Mouse (Mus musculus) retina, adult 2 months (tissue): ENCODE data around the gene Diaph3.
"Not testable (repeated sequence)": the region's sequence is repeated elsewhere in the genome, so short reads cannot be mapped to it uniquely, and the experiment has no call there.

Source experiments
- DNase-seq: peaks from one replicate; pipeline ENCODE4 v3.0.0-alpha.2; 2012; ENCODE audit warnings: low read depth, low spot score

The Diaph3 gene

DNA sequence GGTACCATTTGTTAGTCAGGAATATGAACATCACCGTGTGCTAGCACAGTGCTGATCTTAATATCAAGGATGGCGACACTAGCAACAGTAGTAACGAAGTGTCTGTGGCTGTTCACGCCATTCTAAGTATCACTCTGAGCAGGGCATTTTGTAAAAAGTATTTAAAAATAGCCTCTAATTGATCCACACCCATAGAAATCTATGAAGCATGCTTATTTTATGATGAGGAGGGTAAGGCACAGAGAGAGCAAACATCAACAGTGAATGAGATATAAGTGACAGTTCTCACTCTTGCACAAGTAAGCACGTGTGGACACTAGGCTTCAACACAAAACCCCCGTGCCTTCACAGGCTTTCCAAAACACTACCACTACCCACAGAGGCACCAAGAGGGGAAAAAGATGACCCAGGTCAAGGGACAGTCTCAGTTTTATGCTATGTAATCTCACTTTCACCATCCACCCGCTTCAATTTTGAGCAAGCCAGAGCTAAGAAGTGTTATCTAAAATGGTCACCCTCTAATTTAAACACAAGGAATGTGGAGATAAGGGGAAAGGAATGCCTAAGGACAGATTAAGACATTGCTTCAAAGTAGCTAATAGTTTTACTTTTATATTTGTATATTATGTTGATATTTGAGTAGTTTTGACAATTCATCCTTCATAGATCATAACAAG is 399.0 kb downstream of the Diaph3 start:
- no peak for DNase-seq

DNA sequence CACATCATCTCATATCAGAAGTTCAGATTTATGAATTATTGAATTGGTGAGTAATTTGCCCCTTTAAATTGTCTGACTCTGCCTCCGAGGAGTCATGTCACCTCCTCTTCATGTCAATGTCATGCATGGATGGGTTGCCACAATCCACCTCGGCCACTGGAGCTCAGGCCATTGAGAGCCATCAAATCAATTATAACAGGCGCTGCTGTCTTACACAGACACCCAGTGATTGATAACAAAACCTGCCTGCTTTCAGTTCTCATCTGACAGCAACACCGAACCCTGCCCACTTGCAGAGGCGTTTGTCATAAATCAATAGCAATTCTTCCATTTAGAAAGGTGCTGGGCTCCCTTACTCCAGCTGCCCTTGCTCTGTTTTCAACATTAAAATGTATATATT is 402.1 kb downstream of the Diaph3 start:
- DNase-seq, result no peak

DNA sequence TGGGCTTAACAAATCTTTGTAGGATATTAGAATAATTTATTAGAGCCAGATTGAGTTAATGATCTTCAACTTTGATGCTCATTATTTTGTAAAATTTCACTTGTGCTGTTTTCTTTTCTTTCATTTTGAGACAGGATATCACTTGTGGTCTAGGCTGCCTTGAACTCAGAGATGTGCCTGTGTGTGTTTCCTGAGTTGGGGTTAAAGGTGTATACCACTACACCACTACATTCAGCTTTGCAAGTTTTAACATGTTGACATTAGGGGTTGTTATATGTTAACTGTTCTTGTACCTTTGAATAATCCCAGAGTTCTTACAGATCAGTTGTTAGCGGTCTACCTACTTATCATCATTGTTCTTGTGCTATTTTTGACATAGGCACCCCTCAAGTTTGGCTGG is 404.4 kb downstream of the Diaph3 start:
- DNase-seq, result no peak

DNA sequence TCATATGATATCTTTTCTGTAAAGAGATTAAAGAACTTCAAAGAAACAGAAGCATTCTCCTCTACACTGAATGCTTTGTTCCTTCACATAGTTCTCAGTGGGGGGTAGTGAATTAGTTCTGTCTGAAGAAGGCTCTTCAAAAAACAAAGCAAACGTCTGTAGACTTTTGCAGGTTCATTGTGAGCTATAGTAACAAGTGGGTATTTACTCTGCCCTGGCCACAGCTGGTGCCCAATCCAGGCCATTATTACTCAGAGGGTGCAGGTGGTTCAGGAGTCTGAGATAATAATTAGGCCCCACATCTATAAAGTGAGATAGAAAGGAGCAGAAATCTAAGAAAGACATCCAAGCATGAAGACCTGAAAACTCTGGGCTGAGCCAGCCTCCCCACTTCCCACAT is 409.7 kb downstream of the Diaph3 start:
- no peak for DNase-seq

DNA sequence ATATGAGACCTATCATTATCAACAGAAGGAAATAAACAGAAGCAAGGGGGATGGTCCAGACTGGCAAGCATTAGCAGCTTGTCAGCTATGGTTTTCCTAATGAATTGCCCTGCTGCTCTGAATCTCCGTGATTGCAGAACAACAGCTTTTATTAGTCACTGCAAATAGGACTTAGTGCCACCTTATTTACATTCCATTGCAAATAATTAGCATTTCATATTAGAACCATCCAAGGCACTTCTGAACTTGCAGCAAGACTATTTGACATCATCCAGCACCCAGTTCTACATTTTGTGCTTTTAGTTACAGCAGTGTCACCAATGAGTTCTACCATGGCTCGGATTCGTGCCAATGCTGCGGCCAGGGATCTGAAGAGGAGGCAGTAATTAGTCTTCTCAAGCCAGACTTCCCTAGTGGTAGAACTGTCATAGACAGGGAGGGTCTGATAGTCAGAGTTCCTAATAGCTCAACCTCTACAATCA is 411.4 kb downstream of the Diaph3 start:
- DNase-seq, result no peak

DNA sequence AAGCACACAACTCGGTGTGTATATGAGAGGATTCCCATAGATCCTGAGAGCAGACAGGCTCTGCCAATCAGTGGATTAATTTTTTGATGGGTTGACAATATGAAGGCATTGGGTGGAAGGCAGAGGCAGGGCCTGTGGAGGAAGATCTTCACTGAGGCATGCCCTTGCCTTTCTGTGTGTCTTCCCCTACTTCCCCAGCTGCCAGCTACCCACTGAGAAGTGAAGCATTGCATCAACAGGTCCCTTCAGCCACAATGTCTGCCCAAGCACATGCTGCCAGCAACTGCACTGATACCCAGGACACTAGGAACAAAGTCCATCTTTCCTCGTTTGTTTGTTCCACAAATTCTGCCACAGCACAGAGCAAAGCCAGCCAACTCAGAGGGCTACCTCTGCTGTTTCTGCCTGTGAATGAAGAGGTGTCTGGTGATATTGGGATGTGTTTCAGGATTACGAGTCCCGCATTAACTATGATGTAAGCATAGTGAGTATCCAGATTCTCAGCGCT is 413.4 kb downstream of the Diaph3 start:
- DNase-seq, result no peak

DNA sequence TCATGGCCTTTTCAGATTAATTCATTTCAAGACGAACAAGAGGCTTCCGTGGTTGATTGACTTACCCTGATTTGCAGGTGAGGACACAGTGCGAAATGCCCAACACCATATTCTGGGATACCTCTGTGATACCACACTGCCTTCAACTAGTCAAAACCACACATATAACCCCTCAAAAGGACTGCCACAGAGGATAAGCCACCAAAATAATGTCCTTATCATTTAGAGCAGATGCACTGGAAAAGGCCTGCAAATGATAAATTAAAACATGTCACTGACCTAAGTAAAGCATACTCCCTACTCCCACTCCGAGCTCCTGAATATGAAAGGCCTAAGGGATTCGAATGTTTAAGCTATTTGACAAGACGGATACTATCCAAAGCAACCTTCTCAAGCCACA is 419.3 kb downstream of the Diaph3 start:
- no peak for DNase-seq

DNA sequence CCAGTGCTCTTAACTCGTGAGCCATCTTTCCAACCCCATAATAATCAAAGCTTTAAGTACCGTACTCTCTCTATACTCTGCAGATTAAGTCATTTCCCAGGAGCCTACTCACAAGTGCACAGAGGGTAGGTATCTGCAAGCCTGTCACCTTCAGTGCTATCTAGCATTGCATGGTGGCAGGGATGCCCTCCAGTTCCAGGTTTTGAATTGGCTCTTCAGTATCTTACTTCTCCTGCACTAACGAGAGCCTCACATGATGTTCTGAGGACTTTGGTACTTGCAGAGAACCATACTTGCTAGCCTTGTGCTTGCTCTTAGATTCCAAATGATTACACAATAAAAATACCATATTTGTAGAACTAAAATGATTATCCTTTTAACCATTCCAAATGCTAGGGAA is 420.0 kb downstream of the Diaph3 start:
- DNase-seq, result no peak

DNA sequence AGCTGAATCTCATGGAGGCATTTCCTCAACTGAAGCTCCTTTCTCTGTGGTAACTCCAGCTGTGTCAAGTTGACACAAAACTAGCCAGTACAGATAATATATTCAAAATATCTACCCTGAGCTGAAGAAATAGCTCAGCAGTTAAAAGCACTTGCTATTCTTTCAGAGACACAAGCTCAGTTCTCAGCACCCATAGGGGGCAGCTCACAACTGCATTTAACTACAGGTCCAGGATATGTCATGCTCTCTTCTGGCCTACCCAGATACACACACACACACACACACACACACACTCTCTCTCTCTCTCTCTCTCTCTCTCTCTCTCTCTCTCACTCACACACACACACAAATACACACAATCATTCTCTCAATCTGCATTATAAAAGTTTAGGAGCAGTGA is 420.6 kb downstream of the Diaph3 start:
- not testable (repeated sequence) for DNase-seq

DNA sequence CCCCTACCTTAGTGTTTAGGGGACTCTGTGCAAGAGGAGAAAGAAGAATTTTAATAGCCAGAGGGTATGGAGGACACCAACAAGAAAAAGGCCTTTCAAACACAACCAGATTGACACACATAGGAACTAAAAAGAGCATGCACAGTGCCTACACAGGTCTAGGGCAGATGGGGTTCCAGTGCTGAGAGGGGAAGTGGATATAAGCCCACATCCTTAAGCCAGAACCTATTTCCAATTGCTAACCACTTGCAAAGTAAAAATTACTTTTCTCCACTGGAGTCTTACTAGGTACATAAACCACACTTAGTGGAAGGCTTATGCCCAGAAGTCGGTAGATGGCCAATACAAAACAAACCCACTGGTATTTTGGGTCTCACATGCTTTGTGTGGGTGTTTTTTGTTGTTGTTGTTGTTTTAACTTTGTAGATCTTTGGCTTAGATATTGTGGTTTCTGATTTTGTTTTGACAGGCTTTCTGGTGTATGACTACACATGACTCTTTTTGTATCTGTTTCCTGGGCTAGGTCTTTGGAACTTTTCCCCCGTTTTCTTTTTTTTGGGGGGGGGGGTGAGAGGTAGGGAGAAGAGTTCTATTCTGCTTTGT is 426.8 kb downstream of the Diaph3 start:
- DNase-seq, result no peak

DNA sequence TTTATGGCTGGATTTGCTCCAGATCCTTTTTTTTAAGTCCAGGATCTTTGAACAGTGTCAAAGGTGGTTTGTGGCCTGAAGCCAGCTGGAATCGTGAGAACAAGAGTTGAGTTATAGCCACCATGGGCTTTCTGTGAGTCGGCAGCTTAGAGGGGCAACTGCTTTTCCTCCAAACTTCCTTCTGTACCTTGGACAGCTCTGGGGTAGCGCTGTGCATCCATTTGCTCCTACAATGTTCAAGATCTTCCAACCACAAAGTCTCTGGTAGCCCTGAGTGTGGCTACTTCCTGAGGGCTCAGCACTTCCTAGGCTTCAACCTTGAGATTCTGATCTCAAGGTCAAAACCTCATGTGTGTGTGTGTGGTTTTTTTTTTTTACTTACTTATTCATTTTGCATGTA is 437.0 kb downstream of the Diaph3 start:
- DNase-seq, result no peak

DNA sequence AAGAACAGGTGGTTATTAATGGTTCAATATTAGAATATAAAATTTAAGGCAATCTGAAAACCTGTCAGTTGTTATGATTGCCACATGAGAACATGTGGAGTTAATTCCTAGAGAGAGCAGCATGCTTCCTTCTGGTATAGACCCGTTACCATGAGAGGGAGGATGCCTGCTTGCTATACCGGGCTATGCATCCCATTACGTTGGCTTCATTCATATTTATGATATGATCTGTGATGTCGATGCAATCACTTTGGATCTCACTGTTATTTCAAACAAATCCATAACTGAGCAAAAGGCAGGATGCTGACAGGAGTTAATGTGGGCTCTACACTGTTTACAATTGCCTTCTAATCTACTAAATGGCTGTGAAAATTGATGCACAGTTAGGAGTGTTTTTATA is 439.9 kb downstream of the Diaph3 start:
- DNase-seq, result no peak

DNA sequence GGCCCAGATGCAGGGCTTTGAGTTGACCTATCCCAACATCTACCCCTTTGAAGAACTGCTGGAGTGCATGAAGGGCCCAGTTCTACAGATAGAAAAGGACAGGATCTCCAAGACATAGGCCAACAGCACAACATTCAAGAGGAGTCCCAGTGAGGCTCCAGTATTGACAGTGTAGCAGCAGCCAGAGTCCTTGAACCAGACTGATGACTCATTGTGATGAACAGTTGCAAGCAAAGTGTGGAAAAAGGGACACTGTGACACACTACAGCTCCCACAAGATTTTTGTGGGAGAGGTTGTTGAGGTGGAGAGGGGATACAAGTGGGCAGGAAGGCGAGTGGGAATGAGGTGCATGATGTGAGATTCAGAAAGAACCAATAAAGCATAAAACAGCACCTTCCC is 443.1 kb downstream of the Diaph3 start:
- DNase-seq, result no peak

DNA sequence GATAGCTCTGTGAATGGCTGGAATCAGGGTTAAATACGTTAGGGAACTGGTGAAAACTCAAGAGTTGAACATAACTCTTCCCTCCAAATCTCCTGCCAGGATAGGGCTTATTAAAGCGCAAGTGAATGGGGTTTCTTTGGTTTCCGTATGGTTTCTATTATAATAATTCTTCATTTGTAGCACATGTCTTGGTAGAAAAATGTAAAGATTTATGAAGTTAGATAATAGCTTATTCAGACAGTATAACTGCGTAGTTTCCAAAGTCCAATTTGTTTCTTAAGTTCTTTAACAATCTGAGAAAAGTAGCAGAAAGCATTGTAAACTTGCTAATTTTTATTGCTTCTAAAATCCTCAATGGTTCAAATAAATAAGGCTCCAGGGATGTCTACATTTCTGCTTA is 448.3 kb downstream of the Diaph3 start:
- no peak for DNase-seq

DNA sequence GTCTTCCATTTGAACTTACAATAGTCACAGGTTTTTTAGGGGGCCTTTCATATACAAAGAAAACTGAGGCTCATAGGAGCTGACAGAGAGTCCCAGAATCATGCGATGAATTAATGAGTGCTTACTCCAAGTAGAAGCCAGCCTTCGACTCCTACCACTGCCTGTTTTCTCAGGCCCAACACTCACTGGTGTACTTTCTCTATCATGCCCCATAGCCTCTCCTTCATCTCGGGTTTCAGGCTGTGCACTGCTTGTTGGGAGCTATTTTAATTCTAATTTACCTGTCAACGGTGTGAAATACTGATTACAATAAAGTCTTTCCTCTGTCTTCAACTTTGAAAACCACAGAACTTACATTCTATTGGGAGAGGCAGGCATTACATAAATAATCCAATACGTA is 449.7 kb downstream of the Diaph3 start:
- DNase-seq, result no peak

DNA sequence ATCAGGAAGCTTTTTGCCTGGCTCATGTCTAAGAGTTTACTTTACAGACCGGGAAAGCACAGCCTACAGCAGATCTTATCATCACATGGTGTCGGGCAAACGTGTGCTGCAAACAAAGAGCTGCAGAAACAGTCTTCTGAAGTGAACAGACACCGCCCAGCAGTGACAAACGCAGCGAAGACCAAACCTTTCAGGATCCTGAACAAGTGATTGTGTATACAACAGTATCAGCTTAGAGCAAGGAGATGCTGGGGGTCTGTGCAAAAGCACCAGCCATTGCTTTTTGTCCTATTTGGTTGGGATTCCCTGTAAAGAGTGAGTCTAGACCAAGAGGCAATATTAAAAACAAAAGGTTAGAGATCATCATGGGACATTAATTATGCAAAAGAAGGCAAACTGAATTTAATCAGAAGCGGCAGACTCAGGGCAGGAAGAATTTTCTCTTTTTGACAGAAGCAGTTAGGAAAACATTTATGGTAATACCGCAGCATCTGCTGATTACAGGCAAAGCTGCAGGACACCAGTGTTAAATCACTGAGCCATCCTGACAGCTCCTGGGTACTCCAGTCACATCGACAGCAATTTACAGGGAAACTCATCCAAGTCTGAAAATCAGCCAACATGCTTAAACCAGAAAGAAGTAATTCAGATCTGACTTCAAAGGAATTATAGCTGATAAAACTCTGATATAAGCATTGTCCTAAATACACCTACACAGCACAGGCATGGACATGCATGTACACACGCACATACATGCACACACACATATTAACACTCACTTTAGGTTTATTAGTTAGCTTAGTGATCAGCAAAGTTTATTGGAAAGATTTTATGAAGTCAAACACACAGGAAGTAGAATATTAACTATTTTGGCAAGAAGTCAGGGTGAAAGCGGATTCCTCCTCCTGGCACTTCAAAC is 456.2 kb downstream of the Diaph3 start:
- DNase-seq, result no peak

DNA sequence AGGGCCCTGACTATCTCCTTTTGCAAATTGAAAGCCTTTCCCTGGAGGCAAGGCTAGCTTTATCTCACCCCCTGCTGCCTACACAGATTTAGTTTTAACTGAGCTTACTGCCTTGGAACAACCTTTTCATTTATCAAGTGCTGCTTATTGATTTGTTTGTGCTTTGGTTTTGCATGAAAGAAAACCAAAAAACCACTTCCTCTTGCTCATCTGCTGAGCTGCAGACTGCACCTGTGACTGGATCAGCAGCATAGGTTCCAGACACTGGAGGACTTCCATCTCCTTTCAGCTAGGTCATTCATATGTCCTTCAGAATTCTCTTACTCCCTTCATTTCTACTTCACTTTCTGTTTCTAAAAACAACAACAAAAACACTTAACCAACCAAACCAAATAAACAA is 459.1 kb downstream of the Diaph3 start:
- no peak for DNase-seq

DNA sequence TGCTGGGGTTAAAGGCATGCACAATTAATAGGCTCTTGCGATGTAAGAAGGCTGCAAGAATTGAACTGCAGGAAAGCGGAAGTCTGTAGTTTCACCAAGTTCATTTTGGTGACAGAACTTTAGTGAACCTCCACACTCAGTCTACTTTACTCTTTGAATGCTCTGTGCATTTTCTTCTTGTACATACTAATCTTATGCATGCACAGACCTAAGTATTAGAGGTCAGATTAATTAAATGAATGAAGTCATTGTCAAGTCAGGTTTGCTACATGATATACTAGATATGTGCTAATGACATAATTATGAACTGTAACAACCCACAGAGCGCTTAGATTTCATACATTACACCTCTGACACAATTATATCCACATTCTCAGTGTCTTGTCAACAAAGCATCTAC is 462.0 kb downstream of the Diaph3 start:
- DNase-seq, result no peak

DNA sequence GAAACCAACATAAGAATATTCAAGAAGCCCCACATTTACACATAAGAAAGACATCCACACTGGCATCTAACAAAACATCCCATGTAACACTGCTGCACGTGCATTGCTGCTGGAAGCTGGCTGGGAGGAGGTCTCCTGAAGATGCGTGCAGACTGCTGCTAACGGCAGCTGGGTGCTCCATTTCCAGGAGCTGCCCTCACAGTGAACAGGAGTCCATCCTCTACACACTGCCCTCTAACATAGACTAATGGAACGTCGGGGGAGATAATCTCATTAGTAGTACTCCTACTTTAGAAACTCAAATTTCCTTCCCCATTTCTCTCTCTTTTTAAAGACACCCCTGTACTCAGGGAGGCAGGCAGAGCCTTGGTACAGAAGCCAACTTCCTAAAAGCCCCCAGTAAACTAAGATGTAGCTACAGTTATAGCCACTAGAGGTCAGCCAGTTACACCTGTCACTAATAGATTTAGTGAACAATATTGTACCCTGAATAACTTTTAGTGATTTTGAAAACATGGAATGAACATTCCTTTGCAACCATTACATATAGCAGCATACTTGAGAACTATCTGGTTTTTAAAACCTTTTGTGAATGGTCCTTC is 462.8 kb downstream of the Diaph3 start:
- no peak for DNase-seq

DNA sequence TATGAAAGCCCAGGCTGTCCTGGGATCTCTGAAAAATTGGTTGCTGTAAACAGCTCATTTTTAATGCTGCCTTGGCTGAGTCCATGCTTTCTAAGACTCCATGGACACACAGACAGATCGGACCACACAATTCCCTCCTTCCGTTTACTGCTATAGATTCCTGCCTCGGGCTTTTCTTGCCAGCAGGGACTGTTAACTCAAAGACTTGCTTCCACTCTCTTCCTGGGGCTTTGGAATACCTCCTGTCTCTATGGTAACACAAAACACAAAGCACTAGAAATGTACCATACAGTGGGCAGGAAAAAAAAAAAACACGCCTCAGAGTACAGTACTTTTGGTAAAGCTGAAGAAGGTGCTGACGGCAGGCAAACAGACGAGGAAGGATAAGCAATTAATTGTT is 464.0 kb downstream of the Diaph3 start:
- DNase-seq, result no peak

DNA sequence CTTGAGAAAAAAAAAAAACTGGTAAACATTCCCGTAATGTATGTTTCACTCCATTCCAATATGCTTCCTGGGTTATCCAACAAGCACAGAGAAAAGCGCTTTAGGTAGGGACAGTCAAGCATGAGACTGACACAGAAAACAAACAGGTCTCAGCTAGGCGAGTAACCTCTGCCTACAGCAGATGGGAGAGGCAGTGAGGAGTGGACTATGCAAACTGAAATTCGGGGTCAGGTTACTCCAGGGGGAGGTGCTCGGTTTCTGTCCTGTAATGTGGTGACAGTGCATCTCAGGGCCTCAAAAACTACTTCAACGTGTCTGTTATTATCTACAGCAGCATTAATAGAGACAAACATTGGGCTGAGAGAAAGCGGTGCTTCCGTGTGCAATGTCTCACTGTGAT is 465.7 kb downstream of the Diaph3 start:
- DNase-seq, result no peak

DNA sequence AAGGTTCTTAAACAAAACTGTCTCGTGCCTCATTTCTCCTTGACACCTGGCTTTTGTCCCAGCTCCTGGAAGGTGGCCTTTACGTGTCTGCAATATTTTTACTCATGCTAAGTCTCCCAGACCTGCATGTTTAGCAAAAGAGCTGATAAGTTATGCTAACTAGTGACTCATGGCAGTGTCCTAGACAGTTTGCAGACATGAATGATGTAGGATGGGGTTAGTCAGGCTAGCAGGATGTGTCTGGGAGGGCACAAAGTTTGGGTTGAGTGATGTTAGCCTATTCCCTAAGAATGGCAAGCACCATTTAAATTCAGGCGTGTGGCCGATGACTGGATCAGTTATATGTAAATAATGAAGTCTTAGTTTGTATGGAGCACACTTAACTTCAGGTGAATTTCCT is 478.2 kb downstream of the Diaph3 start:
- no peak for DNase-seq
